Mouse (Mus musculus) embryonic stem cell, embryonic (primary cell): ENCODE results near the gene 4931406P16Rik.
"Not testable (repeated sequence)": the region's sequence is repeated elsewhere in the genome, so short reads cannot be mapped to it uniquely, and the experiment has no call there.

Source experiments
- CTCF ChIA-PET, 4 experiments: fragments of 300-600 bp in 2 of 4; fragments of 350-600 bp in 2 of 4; sonication (Branson Sonifier 250); formaldehyde crosslinking; loops; one replicate each; lab custom pipeline; 2022; ENCODE audit warnings: inconsistent platforms in 2 of 4; lab: Charles Lee
- POLR2A ChIA-PET, 4 experiments: fragments of 300-600 bp in 2 of 4; fragments of 350-600 bp in 2 of 4; sonication (Branson Sonifier 250); formaldehyde crosslinking; loops; one replicate each; lab custom pipeline; 2022; ENCODE audit warnings: antibody characterized with exemption in 4 of 4, inconsistent platforms in 1 of 4; lab: Charles Lee

The 4931406P16Rik gene

DNA sequence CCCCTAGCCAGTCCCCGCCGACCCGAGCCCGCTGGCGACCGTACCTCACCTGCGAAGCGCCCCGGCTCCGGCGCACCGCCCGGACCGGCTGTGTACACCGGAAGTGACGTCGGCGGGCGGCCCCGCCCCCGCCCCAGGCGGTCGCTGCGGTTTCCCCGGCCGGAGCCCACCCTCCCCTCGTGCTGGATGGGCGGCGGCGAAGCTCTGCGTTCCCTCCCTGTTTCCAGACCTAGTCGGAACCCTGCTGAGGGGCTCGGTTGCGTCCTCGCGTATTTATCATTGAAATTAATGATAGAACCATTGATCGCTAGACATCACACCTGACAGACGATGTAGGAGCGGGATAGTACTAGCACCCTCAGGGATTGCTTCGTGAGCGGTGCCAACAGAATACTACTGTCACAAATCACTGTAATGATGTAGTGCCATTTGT, at the start of gene 4931406P16Rik:
TSS of gene 4931406P16Rik (minus strand) at position 109 of the 433 bp plus-strand sequence.
- CTCF ChIA-PET = interaction anchor here in 1 of 4 experiments (0.6 kb wide), 1 partner anchor 60 kb away, joined by 4 read pairs; no protein-coding TSS in a partner anchor
- POLR2A ChIA-PET = interaction anchor here in 3 of 4 experiments (0.6 to 3.4 kb wide), 14 partner anchors 21 to 257 kb away, joined by 3 to 15 read pairs (median 4); partner anchors contain the start of gene Gpi1 (in 1 of the 3)

GRCm38 (mm10) chr7:34355629-34356028, 42.3 kb upstream of the 4931406P16Rik start:
- CTCF ChIA-PET = interaction anchor here in 3 of 4 experiments (0.6 to 1.2 kb wide), 4 partner anchors 12 to 98 kb away, joined by 3 read pairs; no protein-coding TSS in a partner anchor
- POLR2A ChIA-PET = interaction anchor here in 2 of 4 experiments (1.0 to 1.2 kb wide), 2 partner anchors 14 to 187 kb away, joined by 3 to 5 read pairs; no protein-coding TSS in a partner anchor

GRCm38 (mm10) chr7:34351997-34352396, 38.6 kb upstream of the 4931406P16Rik start:
- POLR2A ChIA-PET = interaction anchor here in 3 of 4 experiments (0.6 to 4.5 kb wide), 13 partner anchors 9 to 156 kb away, joined by 3 to 32 read pairs (median 3); partner anchors contain the start of genes 4931406P16Rik (in 2 of the 3) and Pdcd2l (in 1 of the 3)
- CTCF ChIA-PET = interaction anchor here (0.5 to 1.4 kb wide), 13 partner anchors 9 to 85 kb away, joined by 3 to 7 read pairs (median 4); no protein-coding TSS in a partner anchor

DNA sequence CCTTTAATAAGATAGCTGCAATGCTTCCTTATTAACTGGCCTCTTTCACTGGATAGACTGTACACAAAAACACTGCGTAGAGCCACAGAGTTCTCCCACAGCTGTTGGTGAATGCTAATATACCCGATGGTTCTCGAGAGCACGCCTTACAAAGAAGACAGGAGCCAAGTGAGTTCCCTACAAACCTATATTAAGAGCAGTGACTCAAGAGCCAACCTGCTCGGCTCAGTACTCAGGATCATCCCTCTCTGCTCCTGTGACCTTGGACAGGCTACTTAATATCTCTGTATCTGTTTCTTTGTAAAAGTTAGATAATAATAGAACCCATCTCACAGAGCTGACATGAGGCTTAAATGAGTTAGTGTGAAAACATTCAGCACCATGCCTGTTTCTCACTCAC, 36.8 kb upstream of the 4931406P16Rik start:
- ChIA-PET CTCF (no interaction called here), POLR2A (interaction anchor here in 1 of 4 experiments (0.5 to 4.5 kb wide), 6 partner anchors 10 to 92 kb away, joined by 3 to 32 read pairs (median 4); no protein-coding TSS in a partner anchor)

DNA sequence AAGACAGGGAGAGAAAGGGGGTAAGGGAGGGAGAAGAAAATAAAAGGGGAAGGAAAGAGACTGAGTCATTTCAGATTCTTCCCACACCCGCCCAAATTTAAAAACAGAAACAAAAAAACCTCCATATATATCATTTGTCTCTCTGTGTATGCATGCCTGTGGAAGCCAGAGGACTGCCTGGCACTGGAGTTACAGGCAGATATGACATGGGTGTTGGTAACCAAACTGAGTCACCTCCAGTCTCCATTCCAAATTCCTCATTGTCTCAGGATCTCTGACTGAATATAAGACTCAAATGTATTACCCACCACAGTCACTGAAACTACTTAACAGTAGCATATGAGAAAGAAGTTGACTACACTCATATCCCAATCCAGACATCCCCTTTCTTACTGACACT, 34.7 kb upstream of the 4931406P16Rik start:
- CTCF ChIA-PET = interaction anchor here in 1 of 4 experiments (0.6 kb wide), 1 partner anchor 18 kb away, joined by 4 read pairs; no protein-coding TSS in a partner anchor
- POLR2A ChIA-PET = interaction anchor here in 2 of 4 experiments (0.6 to 2.4 kb wide), 3 partner anchors 10 to 160 kb away, joined by 3 to 8 read pairs (median 3); no protein-coding TSS in a partner anchor

DNA sequence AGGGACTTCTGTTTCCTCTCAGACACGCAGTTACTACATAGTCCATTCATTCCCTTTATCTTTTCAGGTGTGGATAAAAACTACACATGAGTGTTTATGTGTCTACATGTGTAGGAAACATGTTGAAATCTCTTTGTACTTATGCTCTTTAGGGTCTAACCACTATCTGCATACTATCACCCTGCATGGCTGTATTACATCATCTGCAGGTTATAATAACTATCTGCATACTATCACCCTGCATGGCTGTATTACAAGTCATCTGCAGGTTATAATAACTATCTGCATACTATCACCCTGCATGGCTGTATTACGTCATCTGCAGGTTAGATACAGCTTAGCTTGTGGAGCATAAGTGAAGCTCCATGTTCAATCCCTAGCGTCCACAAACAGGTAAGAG, 33.7 kb upstream of the 4931406P16Rik start:
- CTCF ChIA-PET = interaction anchor here in 1 of 4 experiments (1.1 kb wide), 1 partner anchor 9 kb away, joined by 3 read pairs; no protein-coding TSS in a partner anchor
- POLR2A ChIA-PET = interaction anchor here in 1 of 4 experiments (1.0 to 2.4 kb wide), 4 partner anchors 9 to 136 kb away, joined by 3 to 8 read pairs (median 3); no protein-coding TSS in a partner anchor

DNA sequence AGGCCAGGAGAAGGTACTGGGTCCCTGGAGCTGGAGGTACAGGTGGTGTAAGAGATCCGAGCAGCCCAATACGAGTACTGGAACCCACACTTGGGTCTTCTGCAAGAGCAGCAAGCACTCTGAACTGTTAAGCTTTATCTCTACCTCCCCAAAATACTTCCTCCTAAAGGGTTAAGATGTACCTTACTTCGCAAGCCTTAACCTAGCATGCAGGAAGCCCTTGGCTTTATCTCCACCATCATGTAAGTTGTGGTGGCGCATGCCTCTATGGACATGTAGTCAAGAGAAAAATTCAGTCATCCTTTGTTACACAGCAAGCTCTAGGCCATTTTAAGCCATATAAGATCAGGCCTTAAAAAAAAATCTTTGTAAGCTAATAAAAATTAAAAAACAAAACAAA, 33.2 kb upstream of the 4931406P16Rik start:
- CTCF ChIA-PET = interaction anchor here in 1 of 4 experiments (0.6 to 1.1 kb wide), 3 partner anchors 8 to 120 kb away, joined by 3 read pairs; no protein-coding TSS in a partner anchor
- POLR2A ChIA-PET = interaction anchor here in 1 of 4 experiments (0.7 to 2.4 kb wide), 6 partner anchors 8 to 201 kb away, joined by 3 to 8 read pairs (median 3); no protein-coding TSS in a partner anchor

DNA sequence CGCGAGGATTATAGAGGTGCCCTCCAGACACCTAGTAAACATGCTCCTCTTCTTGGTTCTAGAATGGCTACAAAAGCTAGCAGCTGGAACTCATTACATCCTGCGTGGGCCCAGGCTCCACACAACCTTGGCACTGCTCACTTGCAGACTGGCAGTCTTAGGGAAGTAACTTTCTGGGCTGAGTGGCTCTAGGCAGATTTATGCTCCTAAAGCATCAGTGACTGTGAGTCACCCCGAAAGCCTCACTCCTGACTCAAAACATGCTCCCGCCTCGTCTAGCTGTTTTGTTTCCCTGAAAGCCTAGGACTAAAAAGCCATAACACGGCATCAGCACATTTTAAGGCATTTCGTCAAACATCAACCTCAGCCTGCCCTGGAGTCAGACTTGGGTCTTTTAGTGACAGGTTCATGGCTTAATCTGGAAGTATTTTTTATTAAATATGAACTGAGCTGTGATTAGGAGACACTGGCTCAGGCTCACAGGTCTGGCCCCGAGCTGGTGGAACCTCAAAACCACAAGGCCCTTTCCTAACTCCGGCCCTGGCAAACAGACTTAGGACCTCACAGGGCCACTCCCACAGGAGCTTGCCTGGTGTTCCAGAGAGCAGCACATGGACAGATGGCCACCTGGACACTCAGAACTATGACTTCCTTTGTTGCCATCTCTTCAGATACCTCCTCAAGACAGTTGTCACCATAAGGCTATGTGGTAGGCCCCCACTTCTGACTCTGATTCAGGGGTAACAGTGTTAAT, 28.9 kb upstream of the 4931406P16Rik start:
- ChIA-PET CTCF (interaction anchor here in 3 of 4 experiments (0.6 to 1.9 kb wide), 3 partner anchors 9 to 10 kb away, joined by 3 to 7 read pairs (median 6); no protein-coding TSS in a partner anchor), POLR2A (interaction anchor here in 2 of 4 experiments (0.8 to 5.7 kb wide), 13 partner anchors 9 to 119 kb away, joined by 3 to 32 read pairs (median 4); no protein-coding TSS in a partner anchor)

GRCm38 (mm10) chr7:34340841-34341240, 27.5 kb upstream of the 4931406P16Rik start:
- ChIA-PET POLR2A (interaction anchor here in 3 of 4 experiments (0.5 to 5.7 kb wide), 8 partner anchors 10 to 107 kb away, joined by 3 to 32 read pairs (median 4); no protein-coding TSS in a partner anchor), CTCF (interaction anchor here in 2 of 4 experiments (0.6 to 0.9 kb wide), 2 partner anchors 11 to 142 kb away, joined by 3 to 4 read pairs; no protein-coding TSS in a partner anchor)

- CTCF ChIA-PET = interaction anchor here in 1 of 4 experiments (0.7 kb wide), 1 partner anchor 90 kb away, joined by 3 read pairs; no protein-coding TSS in a partner anchor
- POLR2A ChIA-PET = interaction anchor here in 2 of 4 experiments (1.3 to 5.7 kb wide), 6 partner anchors 9 to 73 kb away, joined by 3 to 32 read pairs (median 5); no protein-coding TSS in a partner anchor
Observed at GRCm38 (mm10) chr7:34339164-34339489, 25.8 kb upstream of the 4931406P16Rik start.

DNA sequence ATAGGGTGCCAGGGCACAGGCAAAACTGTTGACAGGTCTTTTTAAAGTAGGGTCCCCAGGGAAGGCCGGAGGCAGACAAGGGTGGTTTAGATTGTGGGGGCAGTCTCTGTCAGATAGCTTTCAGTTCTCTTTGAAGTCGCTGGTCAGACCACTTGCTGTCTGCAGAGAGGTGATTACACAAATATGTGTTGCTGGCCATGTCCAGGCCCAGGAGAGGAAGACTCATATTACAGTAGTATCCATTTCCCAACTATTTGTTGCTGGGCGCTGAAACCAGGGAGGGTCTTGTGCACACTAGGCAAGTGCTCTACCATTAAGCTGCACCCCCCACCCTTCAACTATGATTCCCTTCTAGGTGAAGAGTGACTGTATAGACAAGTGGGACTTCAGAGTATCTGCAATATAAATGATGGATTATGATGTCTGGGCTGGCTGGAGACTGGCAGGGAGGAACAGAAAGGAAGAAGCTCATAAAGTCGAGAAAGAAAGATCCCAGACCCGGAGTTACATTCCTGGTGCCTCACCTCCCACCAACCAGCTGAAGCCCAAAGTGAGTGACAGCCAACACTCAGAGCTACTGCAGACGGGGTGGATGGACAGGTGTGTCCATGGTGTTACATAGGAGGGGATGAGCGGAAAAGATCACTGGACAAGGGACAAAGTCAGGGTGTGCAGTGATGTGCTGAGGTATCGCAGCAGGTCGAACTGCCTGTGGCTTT, 25.3 kb upstream of the 4931406P16Rik start:
- ChIA-PET POLR2A (interaction anchor here in 2 of 4 experiments (0.7 to 5.7 kb wide), 7 partner anchors 9 to 120 kb away, joined by 3 to 32 read pairs (median 4); no protein-coding TSS in a partner anchor), CTCF (interaction anchor here in 3 of 4 experiments (0.7 to 1.3 kb wide), 4 partner anchors 8 to 82 kb away, joined by 3 read pairs; no protein-coding TSS in a partner anchor)

DNA sequence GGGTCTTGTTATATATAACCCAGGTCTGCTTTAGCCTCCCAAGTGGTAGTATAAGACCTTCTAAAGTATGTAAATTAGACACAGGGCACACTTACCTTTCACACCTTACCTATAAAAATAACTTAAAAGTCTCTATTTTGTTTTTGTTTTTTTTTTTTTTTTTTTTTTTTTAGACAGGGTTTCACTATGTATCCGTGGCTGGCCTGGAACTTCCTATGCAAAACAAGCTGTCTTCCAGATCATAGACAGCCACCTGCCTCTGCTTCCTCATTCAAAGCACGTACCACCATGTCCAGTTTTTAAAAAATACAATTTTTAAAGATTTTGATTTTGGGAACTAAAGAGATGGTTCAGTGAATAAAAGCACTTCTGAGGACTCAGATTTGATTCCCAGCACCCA, 23.9 kb upstream of the 4931406P16Rik start:
- CTCF ChIA-PET = interaction anchor here in 1 of 4 experiments (1.3 kb wide), 1 partner anchor 10 kb away, joined by 3 read pairs; no protein-coding TSS in a partner anchor
- POLR2A ChIA-PET = interaction anchor here in 3 of 4 experiments (0.6 to 5.7 kb wide), 7 partner anchors 8 to 347 kb away, joined by 3 to 32 read pairs (median 3); no protein-coding TSS in a partner anchor

GRCm38 (mm10) chr7:34336545-34336944, 23.2 kb upstream of the 4931406P16Rik start:
- POLR2A ChIA-PET = interaction anchor here in 1 of 4 experiments (5.7 kb wide), 1 partner anchor 15 kb away, joined by 32 read pairs; no protein-coding TSS in a partner anchor
- CTCF ChIA-PET = not testable (repeated sequence)

DNA sequence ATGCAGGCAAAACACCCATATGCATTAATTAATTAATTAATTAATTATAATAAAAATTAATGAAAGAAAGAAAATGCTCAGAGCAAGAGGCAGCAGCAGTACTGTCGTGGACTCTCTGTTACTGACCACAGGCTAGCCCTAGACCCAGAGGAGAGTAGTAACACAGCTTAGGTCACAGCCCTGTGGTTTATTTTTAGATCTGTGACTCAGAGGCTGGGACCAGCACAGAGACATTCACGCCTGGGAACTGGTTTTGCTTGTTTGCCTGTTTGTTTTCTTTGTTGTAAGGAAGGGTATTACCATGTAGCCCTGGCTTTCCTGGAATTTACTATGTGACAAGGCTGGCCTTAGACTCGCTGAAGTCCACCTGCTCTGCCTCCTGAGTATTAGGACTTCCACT, 14.1 kb upstream of the 4931406P16Rik start:
- POLR2A ChIA-PET = interaction anchor here in 1 of 4 experiments (1.5 kb wide), 1 partner anchor 59 kb away, joined by 3 read pairs; no protein-coding TSS in a partner anchor
- CTCF ChIA-PET = no interaction called here

GRCm38 (mm10) chr7:34324857-34325256, 11.5 kb upstream of the 4931406P16Rik start:
- POLR2A ChIA-PET = interaction anchor here in 3 of 4 experiments (0.6 to 1.1 kb wide), 4 partner anchors 9 to 1212 kb away, joined by 3 read pairs; no protein-coding TSS in a partner anchor

GRCm38 (mm10) chr7:34324005-34324404, 10.7 kb upstream of the 4931406P16Rik start:
- POLR2A ChIA-PET = interaction anchor here in 1 of 4 experiments (1.1 kb wide), 1 partner anchor 19 kb away, joined by 3 read pairs; no protein-coding TSS in a partner anchor
- CTCF ChIA-PET = no interaction called here

More at GRCm38 (mm10) chr7:34324857-34325256, 11.5 kb upstream of the 4931406P16Rik start:
- CTCF ChIA-PET = no interaction called here

DNA sequence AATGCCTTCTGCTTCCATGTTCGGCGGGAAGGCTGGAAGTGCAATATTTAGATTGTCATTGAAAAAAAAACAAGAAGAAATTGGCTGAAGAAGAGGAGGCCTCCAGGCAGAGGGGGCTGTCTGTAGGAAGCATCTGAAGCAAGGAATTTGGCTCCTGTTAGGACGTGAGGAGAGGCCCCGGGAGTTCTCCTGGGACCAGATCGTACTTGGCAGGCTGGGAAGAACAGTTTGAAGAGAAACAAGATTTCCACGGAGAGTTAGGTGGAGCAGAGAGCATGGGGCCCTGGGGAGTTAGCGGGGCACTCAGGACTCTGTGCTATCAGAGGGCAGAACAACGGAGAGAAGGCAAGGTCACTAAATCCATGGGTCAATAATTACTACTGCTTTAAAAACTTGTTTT, 10.0 kb upstream of the 4931406P16Rik start:
- ChIA-PET POLR2A (interaction anchor here in 1 of 4 experiments (1.6 kb wide), 1 partner anchor 11 kb away, joined by 3 read pairs; no protein-coding TSS in a partner anchor), CTCF (no interaction called here)
